Comparison of ENCODE assay signal across 8 mouse cellular contexts in genomic region chr3:122421042-122421702, GRCm38 (mm10).
DNase-seq lines count a peak whose midpoint lies in the region; ATAC-seq and TF ChIP-seq lines count a peak whose summit lies in the region.

No protein-coding gene starts in this region.

- H3K9me3 ChIP-seq in forebrain, embryonic 10.5 days: no peaks in the 10 kb centered on the region
- H3K9me3 ChIP-seq in intestine, postnatal 0 days (ENCODE audit: control insufficient read depth): no peaks in the 10 kb centered on the region
- H3K9me3 ChIP-seq in neural tube, embryonic 13.5 days: no peaks in the 10 kb centered on the region

- TF ChIP-seq CTCF in liver, adult 2 months (IDR thresholded peaks at IDR 0.05; ENCODE audit: low read depth, low read length): no peak
- TF ChIP-seq CTCF in intestine, postnatal 0 days (IDR thresholded peaks at IDR 0.05; ENCODE audit: low read depth): no peak

- H3K27ac ChIP-seq in liver, adult 2 months (replicated peaks; ENCODE audit: insufficient read depth, low read depth, low read length): peak overlapping the region; percentile 95
- peak overlapping the region; percentile 93 for H3K27ac ChIP-seq in forebrain, embryonic 10.5 days
- peak overlapping the region; percentile 94 for H3K27ac ChIP-seq in intestine, postnatal 0 days (ENCODE audit: low read depth, low read length)
- H3K27ac ChIP-seq in neural tube, embryonic 13.5 days (replicated peaks): peak overlapping the region; percentile 71; the same call in 1 of the 2 replicates

- peaks cover 18% of the 10 kb centered on the region; the same call in 1 of the 2 replicates for H3K79me2 ChIP-seq in liver, adult 2 months (ENCODE audit: control insufficient read depth, insufficient read depth, low read length)

- H3K27me3 ChIP-seq in liver, adult 2 months (ENCODE audit: control insufficient read depth, insufficient read depth, low read length): no peaks in the 10 kb centered on the region
- H3K27me3 ChIP-seq in forebrain, embryonic 10.5 days (ENCODE audit: poor library complexity, severe bottlenecking): peaks cover 30% of the 10 kb centered on the region
- no peaks in the 10 kb centered on the region for H3K27me3 ChIP-seq in intestine, postnatal 0 days (replicated peaks; ENCODE audit: control insufficient read depth, insufficient read depth, low read length)
- H3K27me3 ChIP-seq in neural tube, embryonic 13.5 days: peaks cover 19% of the 10 kb centered on the region

- no peak for TF ChIP-seq POLR2A in liver, adult 2 months (IDR thresholded peaks at IDR 0.05; ENCODE audit: extremely low read depth, insufficient read depth, low read length)

- H3K4me3 ChIP-seq in liver, adult 2 months (ENCODE audit: insufficient read depth, low read depth, low read length): peak overlapping the region; percentile 52; the same call in 1 of the 2 replicates
- peak overlapping the region; percentile 66 for H3K4me3 ChIP-seq in forebrain, embryonic 10.5 days
- H3K4me3 ChIP-seq in intestine, postnatal 0 days (ENCODE audit: low read depth, low read length): peak overlapping the region; percentile 73
- H3K4me3 ChIP-seq in neural tube, embryonic 13.5 days: peak overlapping the region; percentile 64

- peak overlapping the region; percentile 59 for H3K9ac ChIP-seq in liver, adult 2 months (ENCODE audit: low read depth, low read length)
- H3K9ac ChIP-seq in intestine, postnatal 0 days (ENCODE audit: low read depth, low read length): peak overlapping the region; percentile 91; the same call in 1 of the 2 replicates
- H3K9ac ChIP-seq in neural tube, embryonic 13.5 days: peak overlapping the region; percentile 76

- 27% methylated on average over 13 of the region's 13 CpGs for WGBS in liver, adult 2 months
- 7% methylated on average over 13 of the region's 13 CpGs for WGBS in forebrain, embryonic 10.5 days
- 26% methylated on average over 13 of the region's 13 CpGs for WGBS in intestine, postnatal 0 days
- 7% methylated on average over 13 of the region's 13 CpGs for WGBS in neural tube, embryonic 13.5 days

- DNase-seq in liver, adult 2 months (ENCODE audit: extremely low read depth, low read depth, low spot score): no peak
- no peak for DNase-seq in liver
- no peak for DNase-seq in forebrain, embryonic 10.5 days (ENCODE audit: extremely low spot score, low spot score)
- no peak for DNase-seq in thymus, postnatal 4 days
- no peak for DNase-seq in right cerebral cortex, postnatal 14 days
- DNase-seq in layer of hippocampus, postnatal 25 days (ENCODE audit: extremely low spot score in 1 of 2, low spot score in 1 of 2): no peak

- H3K4me2 ChIP-seq in intestine, postnatal 0 days (replicated peaks; ENCODE audit: low read depth): peak overlapping the region; percentile 84
- peak overlapping the region; percentile 91 for H3K4me2 ChIP-seq in neural tube, embryonic 13.5 days

- no peak for ATAC-seq in intestine, postnatal 0 days
- no peak for ATAC-seq in neural tube, embryonic 13.5 days (ENCODE audit: low read depth)

- H3K4me1 ChIP-seq in liver, adult 2 months (ENCODE audit: control insufficient read depth, insufficient read depth, low read length): peaks cover 27% of the 10 kb centered on the region
- peaks cover 53% of the 10 kb centered on the region for H3K4me1 ChIP-seq in forebrain, embryonic 10.5 days
- H3K4me1 ChIP-seq in intestine, postnatal 0 days (replicated peaks; ENCODE audit: control insufficient read depth, insufficient read depth, low read length): peaks cover 3% of the 10 kb centered on the region; the same call in 1 of the 2 replicates
- peaks cover 26% of the 10 kb centered on the region for H3K4me1 ChIP-seq in neural tube, embryonic 13.5 days (replicated peaks)

- no peaks in the 10 kb centered on the region for H3K36me3 ChIP-seq in liver, adult 2 months (ENCODE audit: control insufficient read depth, insufficient read depth, low read length)
- H3K36me3 ChIP-seq in forebrain, embryonic 10.5 days (replicated peaks): peaks cover 9% of the 10 kb centered on the region; the same call in 1 of the 2 replicates
- H3K36me3 ChIP-seq in intestine, postnatal 0 days (ENCODE audit: control insufficient read depth, insufficient read depth): no peaks in the 10 kb centered on the region
- H3K36me3 ChIP-seq in neural tube, embryonic 13.5 days: no peaks in the 10 kb centered on the region
